Mouse (Mus musculus): ENCODE data around the gene 2200002D01Rik. TPM values are rescaled to one million over a fixed set of nuclear protein-coding genes. Genes with fewer than 3 reads are reported as not detected.
A peak's percentile ranks its signal among the peaks of the same experiment; 100 is the strongest.
"Not testable (repeated sequence)": the region's sequence is repeated elsewhere in the genome, so short reads cannot be mapped to it uniquely, and the experiment has no call there.

Gene 2200002D01Rik
- total RNA-seq, 1 experiment from 2014 or later = not detected

- no peak for ATAC-seq (replicated peaks; ENCODE audit: insufficient number of reproducible peaks, low FRiP score, low TSS enrichment, poor library complexity, severe bottlenecking)
Observed at GRCm38 (mm10) chr7:29246619-29247313, 1.5 kb downstream of the 2200002D01Rik start.

DNA sequence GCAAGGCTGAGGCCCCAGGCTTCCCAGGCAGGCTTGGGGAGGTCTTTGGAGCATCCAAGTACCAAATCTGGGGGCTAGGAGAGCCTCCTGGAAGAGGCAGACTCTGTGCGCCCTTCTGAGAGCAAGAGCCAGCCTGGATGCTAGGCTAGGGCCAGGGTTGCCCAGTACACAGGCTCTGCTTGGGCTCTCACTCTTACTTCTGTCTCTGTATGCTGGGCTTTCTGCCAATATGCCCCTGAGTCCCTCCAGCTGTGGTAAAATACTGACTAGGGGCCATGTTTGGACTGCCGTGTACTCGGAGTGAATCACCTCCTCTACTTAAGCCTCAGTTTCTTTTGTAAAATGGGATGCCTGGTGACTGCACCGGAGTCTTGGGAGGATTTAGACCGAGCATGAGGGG is 2.3 kb downstream of the 2200002D01Rik start:
- ATAC-seq (replicated peaks; ENCODE audit: insufficient number of reproducible peaks, low FRiP score, low TSS enrichment, poor library complexity, severe bottlenecking) = no peak

- ATAC-seq (replicated peaks; ENCODE audit: insufficient number of reproducible peaks, low FRiP score, low TSS enrichment, poor library complexity, severe bottlenecking) = no peak
Observed at GRCm38 (mm10) chr7:29244732-29245416, 3.4 kb downstream of the 2200002D01Rik start.

DNA sequence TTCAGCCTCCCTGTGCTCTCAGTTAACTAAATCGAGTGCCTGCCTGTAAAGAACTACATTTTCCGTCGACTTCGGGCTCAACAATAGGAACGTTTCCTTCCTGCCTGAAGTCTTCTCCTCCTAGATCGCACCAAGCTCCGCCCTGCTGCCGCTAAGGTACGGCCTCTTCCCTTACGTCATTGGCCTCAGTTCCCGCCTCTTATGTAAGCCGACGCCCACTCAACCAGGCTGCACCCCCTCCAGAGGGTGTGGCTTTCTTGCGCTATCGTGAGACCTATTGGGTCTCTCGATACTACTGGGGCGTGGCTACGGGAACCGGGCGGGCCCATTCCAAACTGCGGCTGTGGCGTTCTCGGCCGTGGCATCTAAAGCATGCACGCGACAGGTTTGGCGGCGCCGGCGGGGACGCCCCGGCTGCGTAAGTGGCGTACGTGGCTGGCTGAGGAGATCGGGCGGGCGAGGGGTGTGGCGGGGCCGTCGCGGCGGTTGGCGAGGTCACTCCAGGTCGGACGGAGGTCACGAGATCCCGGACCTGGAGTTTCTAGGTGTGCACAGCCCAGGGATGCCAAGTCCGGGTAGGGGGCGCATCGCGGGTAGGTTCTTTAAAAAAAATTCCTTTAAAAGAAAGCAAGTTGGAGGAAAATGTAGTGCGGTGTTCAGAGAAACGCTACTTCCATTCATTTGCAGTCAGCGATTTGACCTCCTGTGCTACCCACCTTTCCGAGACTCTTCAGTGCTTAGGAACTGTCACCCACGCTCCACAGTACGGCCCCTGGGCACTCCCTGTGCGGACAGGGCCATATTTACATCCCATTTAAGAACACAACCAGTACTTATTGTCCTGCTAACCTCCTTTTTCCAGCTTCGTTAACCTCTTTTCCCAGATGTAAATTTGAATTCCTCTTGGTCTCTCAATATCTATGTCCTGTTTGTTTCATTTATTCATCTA is 10.0 kb downstream of the 2200002D01Rik start, which contains the start of gene Yif1b:
Gene Yif1b, plus strand, starts transcription at position 311 of the 949 bp plus-strand sequence.
- ATAC-seq (replicated peaks; ENCODE audit: insufficient number of reproducible peaks, low FRiP score, low TSS enrichment, poor library complexity, severe bottlenecking) = peak; percentile 98

DNA sequence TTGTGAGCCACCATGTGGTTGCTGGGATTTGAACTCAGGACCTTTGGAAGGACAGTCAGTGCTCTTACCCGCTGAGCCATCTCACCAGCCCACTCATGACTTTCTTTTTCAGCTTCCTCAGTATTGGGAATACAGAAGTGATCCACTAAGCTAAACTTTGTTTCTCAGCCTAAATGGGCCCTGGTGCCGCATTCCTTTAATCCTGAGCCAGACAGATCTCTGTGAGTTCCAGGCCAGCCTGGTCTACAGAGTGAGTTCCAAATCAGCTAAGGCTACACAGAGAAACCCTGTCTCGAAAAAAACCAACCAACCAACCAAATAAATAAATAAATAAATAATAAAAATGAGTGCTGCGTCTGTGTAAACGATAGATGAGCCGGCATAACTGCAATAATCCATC is 10.7 kb downstream of the 2200002D01Rik start:
- not testable (repeated sequence) for ATAC-seq (replicated peaks; ENCODE audit: insufficient number of reproducible peaks, low FRiP score, low TSS enrichment, poor library complexity, severe bottlenecking)

DNA sequence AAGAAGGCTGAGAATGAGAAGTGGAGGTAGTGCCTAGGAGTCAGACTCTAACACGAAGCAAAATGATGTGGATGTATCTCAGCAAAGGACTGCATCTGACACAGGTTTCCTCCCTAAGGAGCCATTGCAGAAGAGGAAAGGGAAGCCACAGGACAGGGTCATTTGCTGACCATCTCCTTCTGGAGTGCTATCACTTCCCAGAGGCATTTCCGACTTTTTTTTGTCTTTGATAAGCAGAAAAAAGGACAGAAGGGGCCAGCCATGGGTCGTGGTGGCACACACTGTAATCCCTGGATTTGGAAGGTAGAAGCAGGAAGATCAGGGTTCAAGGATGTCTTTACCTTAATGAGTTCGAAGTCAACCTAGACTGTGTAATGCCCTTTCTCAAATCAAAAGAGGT is 11.7 kb downstream of the 2200002D01Rik start:
- ATAC-seq (replicated peaks; ENCODE audit: insufficient number of reproducible peaks, low FRiP score, low TSS enrichment, poor library complexity, severe bottlenecking) = no peak

- ATAC-seq (replicated peaks; ENCODE audit: insufficient number of reproducible peaks, low FRiP score, low TSS enrichment, poor library complexity, severe bottlenecking) = no peak
Observed at GRCm38 (mm10) chr7:29234661-29235060, 13.6 kb downstream of the 2200002D01Rik start.

DNA sequence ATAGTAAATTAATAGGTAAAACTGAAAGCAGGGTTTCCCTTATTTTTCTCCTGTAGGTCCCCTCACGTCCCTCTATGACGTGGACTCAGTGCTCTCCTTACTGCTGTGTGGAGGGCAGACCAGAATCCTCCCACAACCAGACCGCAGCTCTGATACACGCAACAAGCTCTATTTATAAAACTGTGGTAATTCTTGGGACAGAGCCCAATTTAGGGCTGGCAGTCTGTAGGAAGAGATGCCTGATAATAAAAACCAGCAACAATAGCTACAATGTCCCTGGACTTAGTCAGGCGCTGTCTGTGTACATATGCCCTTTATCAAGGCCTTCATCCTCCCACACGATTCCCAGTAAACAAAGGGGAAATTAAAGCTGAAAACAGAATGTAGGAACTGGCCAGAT is 14.5 kb downstream of the 2200002D01Rik start:
- no peak for ATAC-seq (replicated peaks; ENCODE audit: insufficient number of reproducible peaks, low FRiP score, low TSS enrichment, poor library complexity, severe bottlenecking)

- no peak; the same call in 1 of the 2 replicates for ATAC-seq (replicated peaks; ENCODE audit: insufficient number of reproducible peaks, low FRiP score, low TSS enrichment, poor library complexity, severe bottlenecking)
Observed at GRCm38 (mm10) chr7:29232247-29233013, 15.8 kb downstream of the 2200002D01Rik start, which contains the start of gene Kcnk6. TSS of gene Kcnk6 (minus strand) at chr7:29232515.

DNA sequence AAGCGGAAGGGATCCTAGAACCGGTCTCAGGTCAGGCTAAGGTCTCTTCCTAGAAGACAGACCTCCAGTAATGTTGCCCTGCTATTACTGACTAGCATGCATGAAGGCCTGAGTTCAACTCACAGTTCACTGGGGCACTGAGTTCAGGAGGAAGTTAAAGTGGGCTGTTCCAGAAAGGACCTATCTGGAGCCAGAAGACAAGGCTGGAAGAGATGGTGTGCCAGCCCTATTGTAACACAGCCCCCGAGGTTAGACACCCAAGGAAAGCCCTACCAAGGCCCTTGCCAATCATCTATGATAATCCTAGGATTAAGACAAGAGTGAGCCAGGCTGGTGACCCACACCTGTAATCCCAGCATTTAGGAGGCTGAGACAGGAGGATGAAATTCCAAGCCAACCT is 16.7 kb downstream of the 2200002D01Rik start:
- no peak for ATAC-seq (replicated peaks; ENCODE audit: insufficient number of reproducible peaks, low FRiP score, low TSS enrichment, poor library complexity, severe bottlenecking)

GRCm38 (mm10) chr7:29230560-29230959 is 17.7 kb downstream of the 2200002D01Rik start:
- no peak for ATAC-seq (replicated peaks; ENCODE audit: insufficient number of reproducible peaks, low FRiP score, low TSS enrichment, poor library complexity, severe bottlenecking)

DNA sequence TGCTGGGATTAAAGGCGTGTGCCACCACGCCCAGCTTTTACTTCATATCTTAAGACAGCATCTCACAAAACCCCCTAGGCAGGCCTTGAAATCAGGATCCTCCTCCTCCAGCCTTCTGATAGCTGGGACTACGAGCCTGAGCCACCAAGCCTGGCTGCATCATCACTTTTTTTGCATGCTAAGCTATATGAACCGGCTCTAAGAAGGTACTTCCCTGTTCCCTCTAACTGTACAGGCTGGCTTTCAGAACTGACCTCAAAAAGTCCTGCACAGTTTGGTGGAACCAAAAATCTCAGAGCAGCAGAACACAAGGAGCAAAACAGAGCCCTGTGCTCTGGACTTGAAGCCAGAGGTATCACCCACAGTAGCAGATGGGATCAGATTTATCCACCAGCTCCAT is 20.1 kb downstream of the 2200002D01Rik start:
- ATAC-seq (replicated peaks; ENCODE audit: insufficient number of reproducible peaks, low FRiP score, low TSS enrichment, poor library complexity, severe bottlenecking) = no peak

- ATAC-seq (replicated peaks; ENCODE audit: insufficient number of reproducible peaks, low FRiP score, low TSS enrichment, poor library complexity, severe bottlenecking) = no peak
Observed at GRCm38 (mm10) chr7:29225520-29225919, 22.7 kb downstream of the 2200002D01Rik start.

DNA sequence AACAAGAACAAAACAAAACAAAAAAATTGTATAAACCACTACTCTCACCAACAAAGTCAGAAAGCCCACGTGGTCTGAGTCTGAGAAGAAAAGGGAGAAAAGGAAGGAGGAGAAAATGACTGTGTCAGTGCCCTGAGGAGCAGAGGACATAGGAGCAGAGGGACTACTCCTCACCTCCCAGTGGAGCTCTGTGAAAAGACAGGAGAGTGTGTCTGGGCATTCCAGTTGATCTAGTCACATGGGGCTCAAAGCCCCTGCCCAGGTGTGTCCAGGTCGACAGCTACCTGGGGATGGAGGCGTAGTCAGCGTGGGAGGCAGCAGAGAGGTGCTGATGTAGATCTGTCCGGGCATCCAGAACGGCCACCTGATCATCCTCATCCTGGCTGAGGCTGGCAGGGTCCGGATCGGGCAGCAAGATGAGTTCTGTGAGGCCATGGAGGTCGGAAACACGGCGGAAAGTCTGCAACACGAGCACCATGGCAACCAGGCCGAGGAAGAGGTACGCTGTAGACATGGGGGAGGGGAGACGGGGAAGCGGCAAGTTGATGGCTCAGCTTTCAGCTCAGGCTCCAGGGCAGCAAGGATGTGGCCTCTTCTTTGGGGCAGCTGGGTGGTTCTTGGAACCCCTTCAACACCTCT is 23.4 kb downstream of the 2200002D01Rik start:
- no peak for ATAC-seq (replicated peaks; ENCODE audit: insufficient number of reproducible peaks, low FRiP score, low TSS enrichment, poor library complexity, severe bottlenecking)

- ATAC-seq (replicated peaks; ENCODE audit: insufficient number of reproducible peaks, low FRiP score, low TSS enrichment, poor library complexity, severe bottlenecking) = no peak
Observed at GRCm38 (mm10) chr7:29214846-29215245, 33.4 kb downstream of the 2200002D01Rik start.

DNA sequence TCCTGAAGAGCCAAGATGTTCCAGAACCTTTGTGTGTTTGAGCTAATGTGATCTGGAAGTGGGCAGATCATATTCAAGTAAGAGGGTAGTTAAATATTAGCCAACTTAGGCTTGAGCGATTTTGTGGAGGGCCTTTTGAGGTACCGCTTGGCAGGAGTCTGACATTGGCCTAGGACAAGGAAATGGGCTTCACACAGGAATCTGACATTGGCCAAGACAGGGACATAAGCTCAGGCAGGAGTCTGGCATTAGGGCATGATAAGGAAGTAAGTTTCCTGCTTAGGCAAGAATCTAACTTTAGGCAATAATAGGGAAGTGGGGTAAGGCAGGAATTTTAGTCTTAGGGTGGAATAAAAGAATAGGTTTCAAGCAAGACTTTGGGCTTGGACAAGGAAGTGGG is 34.0 kb downstream of the 2200002D01Rik start:
- no peak for ATAC-seq (replicated peaks; ENCODE audit: insufficient number of reproducible peaks, low FRiP score, low TSS enrichment, poor library complexity, severe bottlenecking)

GRCm38 (mm10) chr7:29213675-29214082 is 34.6 kb downstream of the 2200002D01Rik start, which contains the start of gene Catsperg1:
TSS of gene Catsperg1 (minus strand) at chr7:29214035.
- no peak for ATAC-seq (replicated peaks; ENCODE audit: insufficient number of reproducible peaks, low FRiP score, low TSS enrichment, poor library complexity, severe bottlenecking)
